ENCODE assay signal across 10 mouse cellular contexts in genomic region chr11:121686674-121687073, GRCm38 (mm10). TPM values are rescaled to one million over a fixed set of nuclear protein-coding genes. Genes with fewer than 3 reads are reported as not detected.
DNase-seq lines count a peak whose midpoint lies in the region; ATAC-seq lines count a peak whose summit lies in the region.
"Had no signal": no experiment of that assay in that cellular context is flagged by ENCODE, and none has a peak within 500 bp of the region (broad histone marks: within the 10 kb centered on the region; RNA-seq: fewer than 3 reads in every experiment).

No protein-coding gene starts in this region.

- no peak for ATAC-seq in CD4-positive, CD25-positive, alpha-beta regulatory T cell, adult 4 months
- ATAC-seq: Patski had no signal

- peak; percentile 60 for DNase-seq in adrenal gland, postnatal 10 days
- DNase-seq in adrenal gland, adult 18-20 months (ENCODE audit: low spot score in 2 of 2), result no peak
- peak; percentile 35 for DNase-seq in lung, postnatal 10 days
- no peak for DNase-seq in lung, adult 18-20 months
- DNase-seq in kidney, adult 18-20 months, result peak; percentile 37
- DNase-seq in skeletal muscle tissue, adult 2 months (ENCODE audit: low read depth, low spot score), result peak; percentile 41
- no peak for DNase-seq in cerebellum, adult 18-20 months
- DNase-seq: B cell, adult 2 months had no signal

RNA-seq across cellular contexts. Expression of gene B3gntl1, which starts 13.7 kb away (rescaled TPM):
- 1 to 10 TPM; 6.1 to 9.9 TPM for total RNA-seq in adrenal gland, postnatal 10 days (2021)
- total RNA-seq in adrenal gland, adult 18-20 months (2021), result 1 to 10 TPM; 4.9 to 7.1 TPM
- 10 to 100 TPM; 11.3 to 18.8 TPM for polyA plus RNA-seq in CD4-positive, CD25-positive, alpha-beta regulatory T cell, adult 4 months (2017; shearing (Covaris generic))

RNA-seq across cellular contexts. Expression of gene Metrnl, which starts 14.7 kb away (rescaled TPM):
- 10 to 100 TPM; 15.2 to 34.8 TPM for total RNA-seq in adrenal gland, postnatal 10 days (2021)
- total RNA-seq in adrenal gland, adult 18-20 months (2021), result 10 to 100 TPM; 13.4 to 48.5 TPM
- under 1 TPM; 0.23 to 0.80 TPM for polyA plus RNA-seq in CD4-positive, CD25-positive, alpha-beta regulatory T cell, adult 4 months (2017; shearing (Covaris generic))

Comparison
In these comparisons a context has a peak if more than half of its experiments do, and no peak if none do; other contexts are left out.
1. DNase-seq: peak in adrenal gland, postnatal 10 days (single experiment), lung, postnatal 10 days (single experiment), kidney, adult 18-20 months (single experiment) and skeletal muscle tissue, adult 2 months (single experiment); none in adrenal gland, adult 18-20 months (0 of 2), lung, adult 18-20 months (0 of 2) and cerebellum, adult 18-20 months (0 of 2).